Mouse (Mus musculus) CH12F3 (cell line): Measurements from ENCODE around the gene Fndc3b.

Experiments used
- in situ Hi-C: fragments of 300-500 bp; cut with MboI; formaldehyde crosslinking; loops from 2 replicates; pipeline ENCODE4 v1.14.3; 2020; ENCODE audit warnings: low sequenced_read_pairs

Fndc3b gene

GRCm38 (mm10) chr3:27598437-27599382 lies 112.4 kb downstream of the Fndc3b start:
- in situ Hi-C loops = no loop called here

GRCm38 (mm10) chr3:27593485-27594138 lies 117.5 kb downstream of the Fndc3b start:
- in situ Hi-C loops = no loop called here

GRCm38 (mm10) chr3:27592728-27593484 lies 118.2 kb downstream of the Fndc3b start:
- in situ Hi-C loops = no loop called here

- in situ Hi-C loops = no loop called here
Measured at GRCm38 (mm10) chr3:27590823-27591222, 120.3 kb downstream of the Fndc3b start.

- in situ Hi-C loops = no loop called here
Measured at GRCm38 (mm10) chr3:27589305-27589704, 121.8 kb downstream of the Fndc3b start.

GRCm38 (mm10) chr3:27588604-27589003 lies 122.5 kb downstream of the Fndc3b start:
- in situ Hi-C loops = no loop called here

- in situ Hi-C loops = no loop called here
Measured at GRCm38 (mm10) chr3:27584607-27585605, 126.2 kb downstream of the Fndc3b start.

GRCm38 (mm10) chr3:27581931-27582840 lies 128.9 kb downstream of the Fndc3b start:
- in situ Hi-C loops = no loop called here

- in situ Hi-C loops = no loop called here
Measured at GRCm38 (mm10) chr3:27580956-27581355, 130.2 kb downstream of the Fndc3b start.

GRCm38 (mm10) chr3:27579894-27580613 lies 131.1 kb downstream of the Fndc3b start:
- in situ Hi-C loops = no loop called here

GRCm38 (mm10) chr3:27579229-27579628 lies 131.9 kb downstream of the Fndc3b start:
- in situ Hi-C loops = no loop called here

- in situ Hi-C loops = no loop called here
Measured at GRCm38 (mm10) chr3:27577349-27578025, 133.6 kb downstream of the Fndc3b start.

GRCm38 (mm10) chr3:27574241-27574640 lies 136.9 kb downstream of the Fndc3b start:
- in situ Hi-C loops = no loop called here

GRCm38 (mm10) chr3:27573458-27573857 lies 137.6 kb downstream of the Fndc3b start:
- in situ Hi-C loops = no loop called here

GRCm38 (mm10) chr3:27572305-27572704 lies 138.8 kb downstream of the Fndc3b start:
- in situ Hi-C loops = no loop called here

- in situ Hi-C loops = no loop called here
Measured at GRCm38 (mm10) chr3:27565314-27565713, 145.8 kb downstream of the Fndc3b start.

- in situ Hi-C loops = no loop called here
Measured at GRCm38 (mm10) chr3:27563047-27563624, 148.0 kb downstream of the Fndc3b start.
